Mouse (Mus musculus): ENCODE results near the gene Zfyve21.

GRCm38 (mm10) chr12:111848300-111848798 is 34.4 kb downstream of the Zfyve21 start:
- TF ChIP-seq CTCF (IDR thresholded peaks at IDR 0.05; ENCODE audit: borderline replicate concordance, insufficient read depth, low read depth, low read length), result no peak
- TF ChIP-seq POLR2A (IDR thresholded peaks at IDR 0.05; ENCODE audit: borderline replicate concordance, insufficient read depth, low read length), result no peak

All from cerebellum, adult 2 months (tissue).